Mouse (Mus musculus): Measurements from ENCODE around the gene Iqgap1.

Iqgap1 gene

GRCm38 (mm10) chr7:80803173-80803872 lies 22.5 kb downstream of the Iqgap1 start:
- in situ Hi-C loops (cut with MseI, MboI) = no loop called here

DNA sequence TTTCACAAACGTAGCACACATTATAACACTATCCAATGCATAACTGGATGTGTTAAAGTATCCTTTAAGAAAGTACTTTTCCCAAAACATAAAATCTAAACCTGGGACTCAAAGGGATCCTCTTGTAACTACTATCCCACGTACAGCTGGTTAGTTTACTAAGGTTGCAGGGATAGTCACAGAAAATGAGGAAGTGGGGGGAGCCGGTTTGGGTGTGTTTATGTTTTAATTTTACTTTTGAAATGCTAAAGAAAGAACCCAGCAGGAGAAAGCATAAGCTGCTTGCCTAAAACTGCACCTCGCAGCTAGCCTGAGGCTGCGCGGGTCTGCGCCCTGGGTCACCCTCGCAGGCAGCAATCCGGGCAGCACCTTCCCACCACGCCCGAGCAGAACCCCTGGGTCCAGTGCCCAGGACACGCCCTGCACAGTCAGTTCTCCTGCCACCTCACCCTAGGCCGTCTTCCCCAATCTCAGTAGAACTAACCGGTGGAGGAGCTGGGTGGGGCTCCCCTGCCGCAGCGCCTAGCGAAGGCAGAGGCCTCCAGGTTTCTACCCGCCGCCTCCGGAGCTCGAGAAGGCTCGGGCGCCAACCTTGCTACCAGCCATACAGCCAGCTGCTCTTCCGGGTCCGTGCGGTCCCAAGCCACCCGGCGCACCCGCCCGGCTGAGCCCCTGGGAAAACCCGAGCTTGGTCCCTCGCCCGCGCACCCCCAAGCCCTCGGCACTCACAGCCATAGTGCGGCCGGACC lies 23.2 kb downstream of the Iqgap1 start:
- in situ Hi-C loops (cut with MseI, MboI) = no loop called here

- in situ Hi-C loops (cut with MseI, MboI) = no loop called here
Measured at GRCm38 (mm10) chr7:80799307-80799706, 26.5 kb downstream of the Iqgap1 start.

DNA sequence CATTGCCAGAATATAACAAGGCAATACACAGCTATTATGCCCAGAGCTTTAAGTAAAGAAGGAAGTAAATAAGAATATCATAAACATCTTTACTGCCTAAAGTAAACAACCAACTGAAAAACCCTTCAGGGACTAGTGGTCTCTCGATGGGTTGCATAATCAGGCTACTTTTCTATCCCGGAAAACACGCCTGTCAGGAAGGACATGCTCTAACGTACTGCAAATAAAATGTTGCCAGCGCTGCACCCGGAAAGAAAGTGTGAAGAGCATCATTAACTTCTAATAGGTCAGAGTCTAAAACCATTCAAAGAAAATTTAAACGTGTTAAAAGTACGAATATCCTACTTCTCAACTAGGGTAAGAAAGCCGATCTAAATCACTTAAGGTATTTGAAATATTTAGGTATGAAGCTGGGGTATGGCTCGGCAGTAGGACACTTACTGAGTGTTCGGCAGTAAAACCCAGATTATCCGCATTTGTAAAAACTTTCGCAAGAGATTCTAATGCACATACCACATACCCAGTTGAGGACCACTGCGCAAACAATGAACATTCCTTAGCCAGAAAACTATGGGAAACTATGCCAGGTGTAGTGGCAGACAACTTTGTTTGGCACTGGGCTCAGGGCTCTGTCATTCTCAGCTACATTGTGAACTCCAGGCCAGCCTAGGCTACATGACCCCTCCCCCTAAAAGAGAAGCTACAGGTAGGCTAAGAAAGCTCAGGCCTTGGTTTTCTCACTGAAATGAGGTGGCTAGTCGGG lies 28.8 kb downstream of the Iqgap1 start:
- in situ Hi-C loops (cut with MseI, MboI) = no loop called here

GRCm38 (mm10) chr7:80796258-80796657 lies 29.5 kb downstream of the Iqgap1 start:
- in situ Hi-C loops (cut with MseI, MboI) = no loop called here

GRCm38 (mm10) chr7:80789534-80789933 lies 36.2 kb downstream of the Iqgap1 start:
- in situ Hi-C loops (cut with MseI, MboI) = no loop called here

DNA sequence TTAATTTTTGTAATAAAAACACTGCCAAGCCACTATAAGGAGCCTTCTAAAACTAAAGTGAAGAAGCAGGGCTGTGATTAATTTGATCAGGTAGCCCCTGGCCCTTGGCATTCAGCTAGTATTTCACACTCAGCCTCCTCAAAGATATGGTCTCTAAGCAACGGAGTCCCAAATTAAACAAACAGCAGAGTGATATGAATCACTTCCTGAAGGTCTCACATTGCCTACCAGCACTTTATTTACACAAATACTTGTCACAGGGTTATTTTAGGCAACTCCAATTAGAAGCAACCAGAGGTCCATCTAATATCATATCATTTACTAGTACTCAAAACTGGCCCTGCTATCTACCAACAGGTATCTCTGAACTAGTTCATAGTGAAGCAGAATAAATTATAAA lies 36.7 kb downstream of the Iqgap1 start:
- in situ Hi-C loops (cut with MseI, MboI) = no loop called here

DNA sequence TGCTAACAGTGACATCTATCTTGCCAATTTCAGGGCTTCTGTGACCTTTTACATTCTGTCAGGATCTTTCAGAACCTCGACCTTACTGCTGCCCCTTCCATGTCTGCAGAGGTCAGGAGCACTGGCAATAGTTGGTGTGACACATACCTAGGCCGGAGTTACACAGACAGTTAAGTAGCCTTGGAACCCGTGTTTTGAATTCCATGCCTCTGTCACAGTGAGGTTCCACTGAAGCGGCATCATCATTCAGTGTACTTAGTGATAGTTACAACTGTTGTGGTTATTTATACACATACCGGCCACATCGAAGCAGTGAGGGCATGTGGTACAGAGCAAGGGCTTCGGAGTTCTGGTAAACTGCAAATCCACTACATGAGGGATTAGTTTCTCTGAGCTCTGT lies 37.8 kb downstream of the Iqgap1 start:
- in situ Hi-C loops (cut with MseI, MboI) = no loop called here

- in situ Hi-C loops (cut with MseI, MboI) = no loop called here
Measured at GRCm38 (mm10) chr7:80786746-80787145, 39.0 kb downstream of the Iqgap1 start.

DNA sequence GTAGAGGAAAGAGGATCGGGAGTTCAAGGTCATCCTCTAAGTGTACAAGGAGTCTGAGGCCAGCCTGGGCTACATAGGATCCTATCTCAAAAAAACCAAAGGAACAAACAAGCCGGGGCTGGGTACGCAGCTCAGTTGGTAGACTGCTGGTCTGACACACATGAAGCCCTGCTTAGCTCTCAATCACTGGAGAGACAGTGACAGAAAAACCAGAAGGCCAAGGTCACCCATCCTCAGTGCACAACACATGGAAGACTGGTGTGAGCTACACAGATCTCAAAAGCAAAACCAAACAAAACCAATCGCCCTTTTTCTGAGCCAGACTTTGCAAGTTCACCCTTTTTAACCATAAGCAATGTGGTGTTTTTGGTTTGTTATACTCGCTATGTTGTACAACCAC lies 41.9 kb downstream of the Iqgap1 start:
- in situ Hi-C loops (cut with MseI, MboI) = no loop called here

DNA sequence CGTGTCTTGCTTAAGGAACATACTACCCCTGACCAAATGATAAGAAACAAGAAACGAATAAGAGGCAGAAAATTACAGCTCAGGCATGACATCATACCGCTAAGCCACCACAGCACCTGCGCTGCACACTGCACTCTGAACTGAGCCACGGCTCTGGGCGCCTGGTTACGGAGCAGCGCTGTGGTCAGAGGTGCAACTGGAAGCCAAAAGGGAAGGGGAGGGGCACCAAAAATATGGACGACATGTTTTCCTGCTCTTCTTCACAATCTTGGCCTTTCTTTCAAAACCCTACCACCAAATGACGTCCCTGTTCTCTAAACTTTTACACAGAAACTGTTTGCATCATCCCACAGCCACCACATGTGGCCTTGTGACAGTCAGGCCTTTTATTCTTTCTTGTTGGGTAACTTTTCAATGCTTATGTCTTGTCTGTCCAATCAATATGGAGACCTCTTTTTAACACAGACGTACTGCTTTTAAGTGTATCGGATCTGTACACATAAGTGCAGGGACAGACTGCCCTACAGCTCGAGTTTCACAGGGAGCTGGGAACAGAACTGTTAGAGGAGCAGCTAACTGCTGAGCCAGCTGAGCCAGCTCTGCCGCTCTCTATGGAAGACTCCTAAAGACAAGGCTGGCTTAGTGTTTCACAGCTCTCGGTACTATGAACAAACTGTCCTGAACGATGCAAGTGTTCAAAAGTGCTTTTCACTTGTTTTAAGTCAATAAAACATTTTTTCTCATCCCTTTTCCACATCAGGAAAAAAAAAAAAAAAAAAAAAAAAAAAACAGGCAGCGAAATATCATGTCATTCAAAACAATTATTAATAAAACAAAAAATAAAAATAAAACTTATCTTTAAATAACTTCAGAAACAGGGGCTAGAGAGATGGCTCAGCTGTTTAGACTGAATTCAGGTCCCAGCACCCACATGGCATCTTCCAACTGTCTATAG lies 43.3 kb downstream of the Iqgap1 start:
- in situ Hi-C loops (cut with MseI, MboI) = no loop called here

GRCm38 (mm10) chr7:80781444-80782120 lies 44.2 kb downstream of the Iqgap1 start:
- in situ Hi-C loops (cut with MseI, MboI) = no loop called here

GRCm38 (mm10) chr7:80778958-80779669 lies 46.7 kb downstream of the Iqgap1 start:
- in situ Hi-C loops (cut with MseI, MboI) = no loop called here

DNA sequence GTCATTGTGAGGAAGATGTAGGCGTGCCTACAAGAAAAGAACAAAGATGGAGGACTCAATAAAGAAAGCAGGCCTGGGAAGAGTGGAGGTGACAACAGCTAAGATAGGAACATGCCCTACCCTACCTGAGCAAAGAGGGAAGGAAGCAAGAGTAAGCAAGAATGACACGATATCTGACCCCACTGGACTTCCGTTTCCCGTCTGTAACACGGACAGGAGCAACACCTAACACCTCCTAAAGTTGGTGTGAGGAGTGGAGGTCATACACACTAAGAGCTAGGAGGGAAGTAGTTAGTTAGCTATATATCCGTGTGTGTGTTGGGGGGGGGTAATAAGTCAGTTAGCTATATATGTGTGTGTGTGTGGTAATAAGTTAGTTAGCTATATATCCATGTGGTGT lies 47.4 kb downstream of the Iqgap1 start:
- in situ Hi-C loops (cut with MseI, MboI) = no loop called here

DNA sequence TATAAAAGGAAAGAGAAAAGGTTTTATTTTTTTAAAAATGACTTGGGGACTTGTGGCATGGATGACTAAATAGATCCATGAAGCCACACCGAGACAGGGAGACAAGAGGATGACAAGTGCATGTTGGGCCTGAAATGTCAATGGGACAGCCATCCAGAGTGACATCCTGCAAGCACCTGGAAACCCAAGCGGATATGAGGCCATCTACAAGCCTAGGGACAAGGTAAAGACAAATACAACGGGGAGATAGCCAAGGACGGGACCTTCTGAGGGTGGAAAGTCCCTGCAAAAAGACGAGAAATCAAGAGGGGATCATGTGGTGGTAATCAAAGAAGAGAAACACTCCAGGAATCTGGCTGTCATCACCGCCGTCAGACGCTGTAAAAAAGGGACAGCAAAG lies 48.6 kb downstream of the Iqgap1 start:
- in situ Hi-C loops (cut with MseI, MboI) = no loop called here

- in situ Hi-C loops (cut with MseI, MboI) = no loop called here
Measured at GRCm38 (mm10) chr7:80776090-80776489, 49.7 kb downstream of the Iqgap1 start.

DNA sequence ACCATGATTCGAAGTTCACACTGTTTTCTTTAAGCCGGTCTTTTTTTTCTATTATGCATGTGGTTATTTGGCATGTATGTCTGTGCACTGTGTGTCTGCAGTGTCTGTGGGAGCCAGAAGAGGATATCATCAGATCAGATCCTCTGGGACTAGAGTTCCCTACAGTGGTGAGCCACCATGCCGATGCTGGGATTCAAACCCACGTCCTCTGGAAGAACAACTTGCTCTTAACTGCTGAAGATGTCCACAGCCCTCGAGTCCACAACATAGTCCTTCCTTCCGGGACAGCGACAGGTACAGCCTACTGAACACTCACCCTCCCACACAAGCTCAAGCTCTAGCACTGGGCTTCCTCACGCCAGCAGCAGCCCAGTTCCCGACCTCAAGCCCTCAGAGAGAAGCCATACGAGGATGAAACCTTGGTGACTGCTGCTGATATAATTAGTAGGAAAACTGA lies 50.3 kb downstream of the Iqgap1 start:
- in situ Hi-C loops (cut with MseI, MboI) = no loop called here

GRCm38 (mm10) chr7:80774615-80775447 lies 50.9 kb downstream of the Iqgap1 start:
- in situ Hi-C loops (cut with MseI, MboI) = no loop called here
